31 mouse cellular contexts compared by ENCODE assay signal in the genomic region with DNA sequence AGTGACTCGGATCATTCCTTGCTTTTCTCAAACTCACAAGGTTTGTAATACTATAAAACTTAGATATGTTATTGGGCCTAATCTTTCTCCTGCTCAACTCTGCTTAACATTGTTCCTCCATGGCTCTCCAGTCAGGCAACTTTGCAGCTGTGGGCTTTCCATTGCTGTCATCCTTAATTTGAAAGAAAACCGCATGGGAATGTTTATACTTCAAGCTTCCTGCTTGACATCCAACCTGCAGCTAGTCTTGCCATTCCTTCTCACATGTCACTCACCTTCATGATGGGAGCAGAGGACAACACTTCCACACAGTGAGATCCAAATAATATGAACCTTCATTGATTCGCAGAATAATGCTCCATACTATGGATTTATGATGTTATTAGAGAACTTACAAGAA. TPM values are rescaled to one million over a fixed set of nuclear protein-coding genes. Genes with fewer than 3 reads are reported as not detected.
"Had no signal": no experiment of that assay in that cellular context is flagged by ENCODE, and none has a peak within 500 bp of the region (broad histone marks: within the 10 kb centered on the region; RNA-seq: fewer than 3 reads in every experiment).

No protein-coding gene starts in this region.

- H3K27me3 ChIP-seq: embryonic facial prominence, embryonic 12.5 days; embryonic facial prominence, embryonic 13.5 days; embryonic facial prominence, embryonic 15.5 days; forebrain, embryonic 12.5 days; forebrain, embryonic 13.5 days; forebrain, embryonic 15.5 days; heart, embryonic 12.5 days; heart, embryonic 13.5 days had no signal

- DNase-seq: embryo, embryonic 11 days; forebrain, postnatal 0 days; gastrocnemius, adult 2 months; gastrocnemius, postnatal 10 days; gastrocnemius, postnatal 14 days; gastrocnemius, postnatal 25 days; gastrocnemius, postnatal 36 days; heart, adult 11 months; heart, adult 18-20 months; heart, adult 2 months had no signal

- H3K27ac ChIP-seq: embryonic facial prominence, embryonic 10.5 days; embryonic facial prominence, embryonic 12.5 days; embryonic facial prominence, embryonic 13.5 days; embryonic facial prominence, embryonic 15.5 days; forebrain, embryonic 10.5 days; forebrain, embryonic 12.5 days; forebrain, embryonic 13.5 days; forebrain, embryonic 15.5 days; gastrocnemius, adult 2 months; heart, adult 2 months; heart, embryonic 10.5 days; heart, embryonic 13.5 days had no signal

- H3K4me1 ChIP-seq: embryonic facial prominence, embryonic 12.5 days; embryonic facial prominence, embryonic 13.5 days; embryonic facial prominence, embryonic 15.5 days; heart, embryonic 10.5 days; heart, embryonic 12.5 days; heart, embryonic 13.5 days had no signal

- H3K4me3 ChIP-seq: embryonic facial prominence, embryonic 10.5 days; embryonic facial prominence, embryonic 12.5 days; embryonic facial prominence, embryonic 13.5 days; embryonic facial prominence, embryonic 15.5 days; erythroblast, embryonic 14.5 days; forebrain, embryonic 10.5 days; forebrain, embryonic 12.5 days; forebrain, embryonic 13.5 days; forebrain, embryonic 15.5 days; gastrocnemius, adult 2 months; heart, adult 2 months; heart, embryonic 10.5 days; heart, embryonic 12.5 days; heart, embryonic 13.5 days had no signal

RNA-seq across cellular contexts. Expression of a gene that starts 2.9 kb away (rescaled TPM):
- polyA plus RNA-seq: cortical plate, adult 2 months; embryonic facial prominence, embryonic 10.5 days; embryonic facial prominence, embryonic 11.5 days; embryonic facial prominence, embryonic 12.5 days; embryonic facial prominence, embryonic 14.5 days; embryonic facial prominence, embryonic 15.5 days; erythroblast, embryonic 14.5 days; forebrain, embryonic 10.5 days; forebrain, embryonic 11.5 days; forebrain, embryonic 12.5 days; forebrain, embryonic 13.5 days; forebrain, embryonic 14.5 days; forebrain, embryonic 16.5 days; frontal cortex, adult 2 months; gonadal fat pad, adult 2 months; heart, adult 2 months; heart, embryonic 10.5 days; heart, embryonic 11.5 days; heart, embryonic 12.5 days; heart, embryonic 13.5 days had no signal
